Comparison of ENCODE assay signal across 15 mouse cellular contexts in genomic region chr9:64116876-64117275, GRCm38 (mm10). TPM values are rescaled to one million over a fixed set of nuclear protein-coding genes. Genes with fewer than 3 reads are reported as not detected.
DNase-seq lines count a peak whose midpoint lies in the region; ATAC-seq and TF ChIP-seq lines count a peak whose summit lies in the region.
"Had no signal": no experiment of that assay in that cellular context is flagged by ENCODE, and none has a peak within 500 bp of the region (broad histone marks: within the 10 kb centered on the region; RNA-seq: fewer than 3 reads in every experiment).

Gene Lctl, plus strand, starts transcription at chr9:64117147.

- intact Hi-C loops in heart, postnatal 25 days (cut with DNase I), result no loop called here

- H3K4me3 ChIP-seq in heart, embryonic 16.5 days (ENCODE audit: low read length), result no peak within 1 kb of the TSS
- H3K4me3 ChIP-seq in forebrain, embryonic 14.5 days (ENCODE audit: low read depth, low read length), result no peak within 1 kb of the TSS
- no peak within 1 kb of the TSS for H3K4me3 ChIP-seq in forebrain, embryonic 12.5 days (replicated peaks)
- H3K4me3 ChIP-seq in layer of hippocampus, adult 2 months, result no peak within 1 kb of the TSS

- H3K9ac ChIP-seq in heart, embryonic 16.5 days (ENCODE audit: low read length), result no peak within 1 kb of the TSS
- no peak within 1 kb of the TSS for H3K9ac ChIP-seq in forebrain, embryonic 14.5 days (ENCODE audit: low read length)
- no peak within 1 kb of the TSS for H3K9ac ChIP-seq in forebrain, embryonic 12.5 days

- H3K9me3 ChIP-seq in heart, embryonic 16.5 days (replicated peaks; ENCODE audit: control insufficient read depth, low read length), result no peaks in the 10 kb centered on the region
- H3K9me3 ChIP-seq in forebrain, embryonic 14.5 days (replicated peaks; ENCODE audit: control insufficient read depth, low read length), result no peaks in the 10 kb centered on the region
- no peaks in the 10 kb centered on the region for H3K9me3 ChIP-seq in forebrain, embryonic 12.5 days

- no peaks in the 10 kb centered on the region for H3K27me3 ChIP-seq in heart, embryonic 16.5 days (ENCODE audit: control insufficient read depth, insufficient read depth, low read length)
- no peaks in the 10 kb centered on the region for H3K27me3 ChIP-seq in forebrain, embryonic 14.5 days (replicated peaks; ENCODE audit: control insufficient read depth, insufficient read depth, low read length)
- H3K27me3 ChIP-seq in forebrain, embryonic 12.5 days, result no peaks in the 10 kb centered on the region
- H3K27me3 ChIP-seq: CH12.LX had no signal

- no peaks in the 10 kb centered on the region for H3K36me3 ChIP-seq in heart, embryonic 16.5 days (ENCODE audit: control insufficient read depth, insufficient read depth)
- H3K36me3 ChIP-seq in forebrain, embryonic 14.5 days (ENCODE audit: control insufficient read depth, insufficient read depth, low read length), result no peaks in the 10 kb centered on the region
- no peaks in the 10 kb centered on the region for H3K36me3 ChIP-seq in forebrain, embryonic 12.5 days (replicated peaks)

- no peak for TF ChIP-seq CTCF in layer of hippocampus, adult 2 months (conservative IDR thresholded peaks at IDR 0.05)

- WGBS in heart, embryonic 16.5 days, result 38% methylated on average over 3 of the region's 3 CpGs
- 75% methylated on average over 3 of the region's 3 CpGs for WGBS in forebrain, embryonic 14.5 days
- WGBS in forebrain, embryonic 12.5 days, result 79% methylated on average over 3 of the region's 3 CpGs

- no peak within 1 kb of the TSS for H3K4me2 ChIP-seq in heart, embryonic 16.5 days (ENCODE audit: low read depth, low read length)
- no peak within 1 kb of the TSS for H3K4me2 ChIP-seq in forebrain, embryonic 14.5 days (ENCODE audit: low read length)
- H3K4me2 ChIP-seq in forebrain, embryonic 12.5 days, result no peak within 1 kb of the TSS
- H3K4me2 ChIP-seq: liver, embryonic 11.5 days had no signal

- peak within 1 kb of the TSS; percentile 6; the same call in 1 of the 2 replicates for H3K27ac ChIP-seq in heart, embryonic 16.5 days (ENCODE audit: low read length)
- no peak within 1 kb of the TSS for H3K27ac ChIP-seq in forebrain, embryonic 14.5 days (ENCODE audit: low read depth, low read length)
- no peak within 1 kb of the TSS for H3K27ac ChIP-seq in forebrain, embryonic 12.5 days
- no peak within 1 kb of the TSS for H3K27ac ChIP-seq in layer of hippocampus, adult 2 months
- H3K27ac ChIP-seq: kidney, postnatal 0 days; macrophage had no signal

- no peak for DNase-seq in heart, postnatal 25 days (ENCODE audit: low spot score)
- peak; percentile 71 for DNase-seq in testis, postnatal 10 days (ENCODE audit: low spot score)
- DNase-seq in testis, postnatal 14 days (ENCODE audit: low spot score), result no peak
- DNase-seq in gonadal fat pad, adult 2 months (ENCODE audit: low read depth), result no peak
- no peak for DNase-seq in forebrain, embryonic 14.5 days (ENCODE audit: low spot score)
- DNase-seq in layer of hippocampus, adult 2 months (ENCODE audit: low spot score in 2 of 2), result no peak
- DNase-seq: right cerebral cortex, postnatal 4 days had no signal

- ATAC-seq in heart, embryonic 16.5 days (replicated peaks; ENCODE audit: extremely low read depth, insufficient read depth, low FRiP score), result no peak
- no peak for ATAC-seq in forebrain, embryonic 14.5 days
- ATAC-seq in forebrain, embryonic 12.5 days (ENCODE audit: low FRiP score), result no peak

- peaks cover 16% of the 10 kb centered on the region for H3K4me1 ChIP-seq in heart, embryonic 16.5 days (ENCODE audit: control insufficient read depth, insufficient read depth, low read length)
- no peaks in the 10 kb centered on the region for H3K4me1 ChIP-seq in forebrain, embryonic 14.5 days (ENCODE audit: control insufficient read depth, insufficient read depth, low read length)
- no peaks in the 10 kb centered on the region for H3K4me1 ChIP-seq in forebrain, embryonic 12.5 days

RNA-seq across cellular contexts. Expression of gene Lctl, which starts in this region (rescaled TPM):
- polyA plus RNA-seq in heart, embryonic 16.5 days (2015; fragmentation: Nextera tagmentation; extraction: Ambion mirVana), result not detected in 2 replicates
- total RNA-seq in heart, postnatal 25 days (2021), result not detected
- polyA plus RNA-seq in gonadal fat pad, adult 2 months (2012; rRNA removed), result 5.2 and 21.8 TPM in 2 replicates
- not detected in 2 replicates for polyA plus RNA-seq in forebrain, embryonic 14.5 days (2014; fragmentation: Nextera tagmentation; extraction: Ambion mirVana)
- 0.14 TPM in 1 of 2 replicates, not detected in the other for polyA plus RNA-seq in forebrain, embryonic 12.5 days (2016; fragmentation: Nextera tagmentation; extraction: Ambion mirVana)
- not detected for total RNA-seq in layer of hippocampus, adult 2 months (2021)
- total RNA-seq: hematopoietic stem cell, adult 5-6 weeks; neutrophil, adult 5-6 weeks had no signal
- polyA plus RNA-seq: liver, embryonic 11.5 days; macrophage had no signal
